Mouse (Mus musculus) bone marrow, adult 2 months (tissue): ENCODE measurements around the gene Htra2. TPM values are rescaled to one million over a fixed set of nuclear protein-coding genes. Genes with fewer than 3 reads are reported as not detected.

Experiments used
- H3K27ac ChIP-seq: fragments of 200-500 bp; 2 replicates; pipeline ENCODE4 v1.5.1; 2012; ENCODE audit warnings: low read depth, mild to moderate bottlenecking, control low read depth, inconsistent platforms, low read length; ENCODE audit not compliant: control insufficient read depth, poor library complexity, insufficient read depth
- H3K4me1 ChIP-seq: fragments of 200-500 bp; 2 replicates; pipeline ENCODE4 v1.6.1; 2011; ENCODE audit warnings: low read length; ENCODE audit not compliant: control insufficient read depth, insufficient read depth
- H3K4me3 ChIP-seq: fragments of 200-500 bp; replicated peaks from 2 replicates; pipeline ENCODE3; 2011; ENCODE audit warnings: mild to moderate bottlenecking, low read depth, low read length, control low read depth; ENCODE audit not compliant: control insufficient read depth
- CTCF ChIP-seq: fragments of 200-500 bp; IDR thresholded peaks from 2 replicates; pipeline ENCODE4 v1.5.1; 2011; ENCODE audit warnings: low read length, control low read depth; ENCODE audit not compliant: control insufficient read depth, insufficient read depth
- POLR2A ChIP-seq: fragments of 200-500 bp; IDR thresholded peaks from 2 replicates; pipeline ENCODE4 v1.6.1; 2011; ENCODE audit warnings: low read depth, mild to moderate bottlenecking, control low read depth, low read length, borderline replicate concordance; ENCODE audit not compliant: control insufficient read depth
- WGBS: fragments of 180-500 bp; shearing (Covaris S2); methylation state at CpG from one replicate; pipeline ENCODE4 v1.1.7; 2018; 5-methylcytosine and 5-hydroxymethylcytosine counted together
- polyA plus RNA-seq: library from polyadenylated mRNA; stranded (reverse); fragments of >200 nt; gene quantifications from 2 replicates; pipeline ENCODE4 v1.2.4, GENCODE M21; 2011; ENCODE audit warnings: low replicate concordance; ENCODE audit not compliant: missing spikeins, insufficient read depth, insufficient read length

Htra2 gene
- polyA plus RNA-seq, 1 experiment: 145 TPM

DNA sequence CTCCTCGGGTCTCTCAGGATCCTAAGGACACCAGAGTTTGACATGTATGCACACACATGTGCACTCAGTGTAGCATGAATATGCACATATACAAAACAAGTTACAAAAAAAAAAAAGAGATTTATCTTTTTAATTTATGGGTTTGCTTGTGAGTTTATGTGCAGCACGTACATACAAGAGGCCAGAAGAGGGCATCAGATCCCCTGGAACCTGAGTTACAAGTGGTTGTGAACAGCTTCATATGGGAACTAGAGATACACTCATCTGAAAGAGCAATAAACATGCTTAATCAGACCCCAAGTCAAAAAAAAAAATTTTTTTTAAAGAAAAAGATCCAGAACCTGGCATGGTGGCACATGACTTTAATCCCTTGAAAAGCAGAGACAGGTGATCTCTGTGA, 19.9 kb upstream of the Htra2 start:
- no peak overlapping the region for H3K4me3 ChIP-seq
- H3K27ac ChIP-seq: no peak overlapping the region
- peaks cover 1% of the 10 kb centered on the region for H3K4me1 ChIP-seq
- 18% methylated on average over 2 of the region's 2 CpGs for WGBS
- no peak for TF ChIP-seq CTCF
- no peak for TF ChIP-seq POLR2A

DNA sequence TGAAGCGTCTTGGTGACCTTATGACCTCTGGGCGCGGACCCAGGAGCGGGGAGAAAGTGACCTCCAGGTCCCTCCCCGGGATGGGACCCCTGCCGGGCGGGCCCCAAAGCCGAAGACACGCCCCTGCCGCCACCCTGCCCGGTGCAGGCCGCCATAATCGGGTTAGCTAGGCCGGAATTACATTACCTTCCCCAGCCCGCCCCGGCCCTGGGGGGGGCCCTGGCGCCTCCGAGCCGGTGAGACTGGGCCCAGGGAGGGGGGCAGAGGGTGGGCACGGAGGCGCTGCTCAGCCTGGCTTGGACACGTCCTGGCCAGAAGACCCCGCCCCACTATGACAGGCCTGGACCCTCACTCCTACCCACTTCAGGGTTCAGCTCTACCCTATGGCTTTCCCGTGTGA, 16.1 kb upstream of the Htra2 start:
- Histone ChIP-seq H3K4me1 (no peaks in the 10 kb centered on the region), H3K4me3 (no peak overlapping the region), H3K27ac (no peak overlapping the region; the same call in 1 of the 2 replicates)
- WGBS: 4% methylated on average over 24 of the region's 24 CpGs
- TF ChIP-seq CTCF (no peak), POLR2A (no peak)

DNA sequence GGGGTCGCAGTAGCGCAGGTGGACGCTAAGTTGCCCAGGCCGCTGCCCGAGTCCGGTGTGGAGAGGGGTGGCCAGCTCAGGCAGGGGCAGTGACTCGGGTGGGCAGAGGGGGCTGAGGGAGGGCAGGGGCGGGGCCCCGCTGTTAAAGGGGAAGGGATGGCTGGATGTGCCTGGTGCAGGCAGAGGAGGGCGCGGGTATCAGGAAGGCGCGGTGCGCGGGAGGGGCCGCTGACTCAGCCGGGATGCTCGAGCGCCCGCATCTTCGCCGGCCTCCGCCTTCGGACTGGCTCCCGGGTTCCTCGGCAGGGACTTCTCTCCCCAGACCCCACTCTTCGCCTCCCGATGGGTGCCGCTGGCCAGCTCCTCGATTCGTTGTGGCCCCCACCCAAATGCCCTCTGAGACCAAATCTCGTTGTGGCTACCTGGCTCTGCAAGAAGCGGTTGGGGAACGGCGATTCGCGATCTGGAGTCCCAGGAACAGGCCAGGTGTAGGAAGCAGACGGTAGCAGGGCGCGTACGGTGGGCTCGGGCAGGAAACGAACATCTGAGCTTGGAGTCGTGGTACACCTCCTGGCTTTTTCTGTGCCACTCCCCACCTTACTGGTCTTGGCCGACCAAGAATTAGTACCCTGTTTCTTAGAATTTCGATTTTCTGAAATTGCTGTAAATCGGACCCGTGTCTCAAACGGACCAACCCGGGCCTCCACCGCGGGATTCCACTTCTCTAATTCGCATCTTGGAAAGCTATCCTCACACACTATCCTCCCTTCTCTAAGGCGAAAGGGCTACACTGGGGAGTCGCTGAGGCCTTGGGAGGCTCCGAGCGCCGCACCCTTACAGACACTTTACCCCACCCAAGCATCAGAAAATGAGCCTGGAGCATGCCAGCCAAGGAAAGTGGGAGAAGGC, 15.5 kb upstream of the Htra2 start:
- H3K4me3 ChIP-seq: no peak overlapping the region
- 3% methylated on average over 58 of the region's 58 CpGs for WGBS
- no peaks in the 10 kb centered on the region for H3K4me1 ChIP-seq
- TF ChIP-seq CTCF (no peak), POLR2A (no peak)
- H3K27ac ChIP-seq: no peak overlapping the region

DNA sequence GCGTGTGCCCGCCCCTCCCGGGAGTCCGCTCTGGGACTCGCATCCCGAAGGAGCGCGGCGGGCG, 15.0 kb upstream of the Htra2 start, which contains the start of gene Tlx2:
Gene Tlx2, minus strand, starts transcription at position 47 of the 64 bp plus-strand sequence.
- WGBS: 1% methylated on average over 10 of the region's 10 CpGs
- no peaks in the 10 kb centered on the region for H3K4me1 ChIP-seq
- H3K4me3 ChIP-seq: no peak within 1 kb of the TSS
- H3K27ac ChIP-seq: no peak within 1 kb of the TSS
- no peak for TF ChIP-seq POLR2A
- no peak for TF ChIP-seq CTCF

DNA sequence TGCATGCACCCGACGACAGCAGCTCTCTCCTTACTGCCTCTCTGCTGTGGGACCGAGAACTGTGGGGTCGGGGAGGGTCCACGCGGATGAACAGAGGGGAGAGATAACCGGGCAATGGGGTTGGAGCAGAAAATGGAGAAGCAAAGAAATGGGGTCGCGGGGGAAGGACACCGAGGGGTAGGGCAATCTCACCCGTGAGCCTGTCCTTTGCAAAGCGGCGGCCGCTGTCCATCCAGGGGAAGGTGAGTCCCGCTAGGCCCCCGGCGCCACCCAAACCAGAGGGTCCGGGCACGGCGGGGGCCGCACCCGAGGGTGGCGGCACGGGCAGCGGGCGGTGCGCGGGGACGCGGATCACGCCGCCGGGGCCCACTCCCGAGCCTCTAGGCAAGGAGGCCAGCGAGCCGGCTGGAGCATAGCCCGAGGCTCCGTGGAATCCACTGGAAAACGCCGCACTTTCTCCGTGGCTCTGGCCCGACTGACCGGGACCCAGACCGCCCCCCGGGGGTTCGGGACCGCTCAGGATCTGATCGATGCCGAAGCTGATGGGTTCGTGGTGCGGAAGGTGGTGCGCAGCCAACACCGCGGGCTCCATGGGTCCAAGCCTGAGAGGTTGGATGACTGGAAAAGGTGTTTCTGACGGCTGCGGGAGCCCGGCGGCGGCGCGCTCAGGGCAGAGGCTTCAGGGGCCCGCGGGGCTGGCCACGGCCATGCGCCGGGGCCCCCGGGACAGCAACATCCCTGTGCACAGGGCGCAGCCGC, 14.6 kb upstream of the Htra2 start:
- Histone ChIP-seq H3K4me3 (no peak overlapping the region), H3K27ac (no peak overlapping the region), H3K4me1 (no peaks in the 10 kb centered on the region)
- no peak for TF ChIP-seq CTCF
- TF ChIP-seq POLR2A: no peak
- 4% methylated on average over 69 of the region's 69 CpGs for WGBS

DNA sequence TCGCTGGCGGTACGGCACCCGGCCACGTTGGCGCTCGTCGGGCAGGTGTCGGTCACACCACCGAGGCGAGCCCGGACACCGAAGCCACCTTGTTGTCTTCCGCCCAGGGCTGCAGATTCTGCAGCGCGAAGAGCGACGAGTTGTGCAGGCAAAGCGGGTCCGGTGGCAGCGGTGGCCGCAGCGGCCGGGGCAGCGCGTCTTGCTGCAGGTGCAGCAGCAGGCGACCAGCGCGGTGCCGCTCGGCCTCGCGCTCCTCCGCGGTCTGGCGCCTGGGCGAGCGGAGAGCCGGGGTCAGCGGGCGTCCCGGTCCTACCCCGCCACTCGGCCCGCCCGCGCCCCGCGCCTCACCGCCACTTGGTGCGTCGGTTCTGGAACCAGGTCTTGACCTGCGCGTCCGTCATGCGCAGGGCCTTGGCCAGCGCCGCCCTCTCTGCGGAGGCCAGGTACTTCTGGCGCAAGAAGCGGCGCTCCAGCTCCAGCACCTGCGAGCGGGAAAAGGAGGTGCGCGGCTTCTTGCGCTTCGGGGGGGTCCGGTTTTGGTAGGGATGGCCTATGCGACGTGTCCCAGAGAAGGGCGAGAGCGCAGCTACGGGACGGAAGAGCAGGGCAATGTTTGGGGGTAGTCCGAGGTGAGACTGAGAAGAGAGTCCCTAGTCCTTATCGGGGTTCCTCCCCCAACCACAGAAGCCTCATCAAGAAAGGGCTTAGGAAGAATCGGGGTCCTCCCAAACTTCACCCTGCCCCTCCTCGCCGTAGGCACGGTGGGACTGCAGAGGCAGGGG, 13.8 kb upstream of the Htra2 start:
- TF ChIP-seq POLR2A (no peak), CTCF (no peak)
- H3K4me1 ChIP-seq: no peaks in the 10 kb centered on the region
- 2% methylated on average over 81 of the region's 81 CpGs for WGBS
- no peak overlapping the region; the same call in 1 of the 2 replicates for H3K27ac ChIP-seq
- no peak overlapping the region for H3K4me3 ChIP-seq

DNA sequence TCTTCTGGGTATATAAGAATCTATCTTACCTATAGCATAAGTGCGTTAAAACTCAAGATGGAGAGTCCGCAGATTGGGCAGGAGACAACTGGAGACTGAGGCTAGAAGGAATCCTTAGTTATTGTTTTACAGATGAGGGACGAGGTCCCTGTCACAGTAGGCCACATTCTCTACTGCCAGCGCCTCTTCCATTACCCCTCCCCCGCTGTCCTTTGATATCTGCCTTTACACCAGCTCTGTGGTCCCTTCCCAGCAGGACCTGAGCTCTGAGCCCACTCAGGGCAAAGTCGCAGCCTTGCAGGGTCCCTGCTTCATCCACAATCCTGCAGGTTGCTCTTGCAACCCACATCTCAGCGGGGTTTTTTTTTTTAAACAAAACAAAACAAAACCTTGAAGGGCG, 13.1 kb upstream of the Htra2 start:
- Histone ChIP-seq H3K27ac (no peak overlapping the region), H3K4me3 (no peak overlapping the region), H3K4me1 (no peaks in the 10 kb centered on the region)
- no peak for TF ChIP-seq CTCF
- TF ChIP-seq POLR2A: no peak
- WGBS: 50% methylated on average over 8 of the region's 8 CpGs

DNA sequence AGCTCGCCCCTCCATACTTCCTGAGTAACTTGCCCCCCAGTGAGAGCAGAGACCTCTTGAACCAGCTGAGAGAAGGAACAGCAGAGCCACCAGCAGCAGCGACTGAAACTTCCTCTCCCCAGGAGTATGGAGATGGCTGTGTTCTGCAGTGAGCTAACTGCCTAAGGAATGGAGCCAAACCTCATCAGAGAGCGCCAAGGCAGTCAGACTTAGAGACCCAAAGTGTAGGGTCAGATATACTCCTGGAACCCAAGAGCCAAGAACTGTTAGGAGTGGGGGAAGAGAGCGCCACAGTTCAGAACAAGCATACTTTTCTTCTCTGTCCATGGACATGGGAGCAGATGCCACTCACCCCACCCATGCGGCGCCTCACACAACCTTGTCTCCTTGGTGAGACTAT, 11.4 kb upstream of the Htra2 start:
- WGBS: 32% methylated on average over 6 of the region's 6 CpGs
- no peak overlapping the region for H3K4me3 ChIP-seq
- TF ChIP-seq CTCF (no peak), POLR2A (no peak)
- no peak overlapping the region for H3K27ac ChIP-seq
- H3K4me1 ChIP-seq: no peaks in the 10 kb centered on the region
